Mouse (Mus musculus) C2C12 (cell line): ENCODE measurements around the gene Arid3a. TPM values are rescaled to one million over a fixed set of nuclear protein-coding genes. Genes with fewer than 3 reads are reported as not detected.

Experiments
- H3K27me3 ChIP-seq: one replicate; pipeline ENCODE4 v1.6.1; 2011; ENCODE audit not compliant: control insufficient read depth, insufficient read depth, insufficient read length
- H3K36me3 ChIP-seq: one replicate; pipeline ENCODE4 v1.6.1; 2011; ENCODE audit not compliant: control insufficient read depth, insufficient read depth
- H3K4me3 ChIP-seq: one replicate; pipeline ENCODE4 v1.5.1; 2011; ENCODE audit warnings: mild to moderate bottlenecking, control low read depth; ENCODE audit not compliant: poor library complexity, insufficient read depth, severe bottlenecking
- H3K79me2 ChIP-seq: one replicate; pipeline ENCODE4 v1.6.1; 2011; ENCODE audit not compliant: control insufficient read depth, insufficient read depth
- H3K79me3 ChIP-seq: one replicate; pipeline ENCODE4 v1.6.1; 2011; ENCODE audit warnings: low read depth, control low read depth
- H3ac ChIP-seq: one replicate; pipeline ENCODE3; 2011; ENCODE audit warnings: low read depth; ENCODE audit not compliant: control insufficient read depth, insufficient read length
- CEBPB ChIP-seq: IDR thresholded peaks from one replicate; pipeline ENCODE4 v1.6.1; 2011; ENCODE audit warnings: low read depth, mild to moderate bottlenecking, control low read depth, moderate library complexity
- CTCF ChIP-seq: IDR thresholded peaks from one replicate; pipeline ENCODE4 v1.5.1; 2011; ENCODE audit not compliant: control insufficient read depth, insufficient read depth, insufficient read length
- FOSL1 ChIP-seq: IDR thresholded peaks from one replicate; pipeline ENCODE4 v1.8.0; 2011; ENCODE audit warnings: mild to moderate bottlenecking, low read length; ENCODE audit not compliant: poor library complexity, insufficient read depth, severe bottlenecking
- MAX ChIP-seq: IDR thresholded peaks from one replicate; pipeline ENCODE4 v1.6.1; 2011; ENCODE audit warnings: mild to moderate bottlenecking, control low read depth
- MYOD1 ChIP-seq: IDR thresholded peaks from one replicate; pipeline ENCODE4 v1.6.1; 2011; ENCODE audit warnings: low read depth; ENCODE audit not compliant: control insufficient read depth, insufficient read length
- MYOG ChIP-seq: IDR thresholded peaks from one replicate; pipeline ENCODE4 v1.6.1; 2011; ENCODE audit not compliant: control insufficient read depth, insufficient read length; ENCODE audit errors: extremely low read depth
- USF1 ChIP-seq: IDR thresholded peaks from one replicate; pipeline ENCODE4 v1.6.1; 2011; ENCODE audit warnings: low read depth, mild to moderate bottlenecking, control low read depth, moderate library complexity
- polyA plus RNA-seq: library from polyadenylated mRNA; unstranded; fragments of >200 nt; fragmentation: generic; extraction: Trizol; gene quantifications from one replicate; pipeline ENCODE4 v1.2.1, GENCODE M21; 2012; ENCODE audit warnings: missing spikeins

Arid3a gene
- polyA plus RNA-seq, 1 experiment: 0.74 TPM

GRCm38 (mm10) chr10:79914131-79914947 is 12.5 kb upstream of the Arid3a start:
- Histone ChIP-seq H3K79me3 (peaks cover 2% of the 10 kb centered on the region), H3K27me3 (peaks cover 12% of the 10 kb centered on the region), H3K36me3 (peaks cover 10% of the 10 kb centered on the region), H3ac (no peak overlapping the region), H3K4me3 (no peak overlapping the region), H3K79me2 (peaks cover 24% of the 10 kb centered on the region)
- TF ChIP-seq FOSL1: no peak
- TF ChIP-seq CTCF: no peak
- no peak for TF ChIP-seq MYOG
- TF ChIP-seq MYOD1: no peak
- TF ChIP-seq MAX: no peak

- H3K79me2 ChIP-seq: peaks cover 24% of the 10 kb centered on the region
- peaks cover 16% of the 10 kb centered on the region for H3K27me3 ChIP-seq
- TF ChIP-seq USF1: no peak
- TF ChIP-seq CEBPB: no peak
- TF ChIP-seq FOSL1: no peak
- no peak for TF ChIP-seq MYOG
- TF ChIP-seq MYOD1: no peak
- no peak for TF ChIP-seq MAX
- no peak for TF ChIP-seq CTCF
- no peak overlapping the region for H3ac ChIP-seq
- peaks cover 2% of the 10 kb centered on the region for H3K79me3 ChIP-seq
- peaks cover 10% of the 10 kb centered on the region for H3K36me3 ChIP-seq
- no peak overlapping the region for H3K4me3 ChIP-seq
Measured at GRCm38 (mm10) chr10:79914948-79915596, 11.8 kb upstream of the Arid3a start.

- peaks cover 2% of the 10 kb centered on the region for H3K79me3 ChIP-seq
- peaks cover 26% of the 10 kb centered on the region for H3K27me3 ChIP-seq
- H3ac ChIP-seq: peak overlapping the region; percentile 92
- TF ChIP-seq CTCF (no peak), USF1 (no peak), MYOD1 (no peak), FOSL1 (no peak), MAX (no peak)
- H3K79me2 ChIP-seq: peaks cover 24% of the 10 kb centered on the region
- H3K36me3 ChIP-seq: peaks cover 7% of the 10 kb centered on the region
- H3K4me3 ChIP-seq: peak overlapping the region; percentile 64
Measured at GRCm38 (mm10) chr10:79916081-79916480, 10.8 kb upstream of the Arid3a start.

- TF ChIP-seq MYOG (no peak), CTCF (no peak)
- peaks cover 24% of the 10 kb centered on the region for H3K79me2 ChIP-seq
- peak within 1 kb of the TSS; percentile 92 for H3ac ChIP-seq
- peak within 1 kb of the TSS; percentile 64 for H3K4me3 ChIP-seq
- H3K79me3 ChIP-seq: peaks cover 2% of the 10 kb centered on the region
- H3K27me3 ChIP-seq: peaks cover 34% of the 10 kb centered on the region
- H3K36me3 ChIP-seq: no peaks in the 10 kb centered on the region
Measured at GRCm38 (mm10) chr10:79916808-79917531, 9.9 kb upstream of the Arid3a start, which contains the start of gene Kiss1r. Gene Kiss1r (plus strand): TSS chr10:79916971.

- H3K79me3 ChIP-seq: peaks cover 2% of the 10 kb centered on the region
- no peak overlapping the region for H3K4me3 ChIP-seq
- H3ac ChIP-seq: no peak overlapping the region
- TF ChIP-seq MYOG: no peak
- no peak for TF ChIP-seq MYOD1
- no peak for TF ChIP-seq CEBPB
- TF ChIP-seq FOSL1: no peak
- no peak for TF ChIP-seq CTCF
- no peak for TF ChIP-seq USF1
- no peak for TF ChIP-seq MAX
- H3K27me3 ChIP-seq: peaks cover 34% of the 10 kb centered on the region
- peaks cover 24% of the 10 kb centered on the region for H3K79me2 ChIP-seq
- no peaks in the 10 kb centered on the region for H3K36me3 ChIP-seq
Measured at GRCm38 (mm10) chr10:79917532-79918100, 9.2 kb upstream of the Arid3a start.
